Mouse (Mus musculus) thymus, postnatal 0 days (tissue): ENCODE data around the gene Mtor. TPM values are rescaled to one million over a fixed set of nuclear protein-coding genes. Genes with fewer than 3 reads are reported as not detected.

ENCODE experiments used
- DNase-seq: peaks from one replicate; pipeline ENCODE4 v3.0.0-alpha.2; 2015; ENCODE audit warnings: low spot score
- polyA plus RNA-seq: library from polyadenylated mRNA; unstranded; fragments of >200 nt; fragmentation: Nextera tagmentation; extraction: Ambion mirVana; gene quantifications from 2 replicates; pipeline ENCODE4 v1.2.1, GENCODE M21; 2015

The Mtor gene
- polyA plus RNA-seq, 1 experiment from 2014 or later, result 23.1 TPM

- DNase-seq, result no peak
These were observed 81.9 kb downstream of the Mtor start for GRCm38 (mm10) chr4:148530351-148530750.

- DNase-seq, result no peak
These were observed 82.4 kb downstream of the Mtor start for GRCm38 (mm10) chr4:148530778-148531177.

- DNase-seq, result no peak
These were observed 82.9 kb downstream of the Mtor start for GRCm38 (mm10) chr4:148531341-148531740.

- DNase-seq, result no peak
These were observed 84.1 kb downstream of the Mtor start for GRCm38 (mm10) chr4:148532516-148532915.

- DNase-seq, result no peak
These were observed 85.4 kb downstream of the Mtor start for GRCm38 (mm10) chr4:148533613-148534328.

- DNase-seq, result no peak
These were observed 87.5 kb downstream of the Mtor start for GRCm38 (mm10) chr4:148535876-148536275.

- no peak for DNase-seq
These were observed 100.7 kb downstream of the Mtor start for GRCm38 (mm10) chr4:148549106-148549505.

- DNase-seq, result no peak
These were observed 109.4 kb downstream of the Mtor start for GRCm38 (mm10) chr4:148557766-148558165.

GRCm38 (mm10) chr4:148558297-148559000 is 110.0 kb downstream of the Mtor start, which contains the start of gene Exosc10:
Gene Exosc10, plus strand, starts transcription at chr4:148558429.
- peak; percentile 94 for DNase-seq

GRCm38 (mm10) chr4:148562676-148563075 is 114.3 kb downstream of the Mtor start:
- no peak for DNase-seq

GRCm38 (mm10) chr4:148563595-148563994 is 115.2 kb downstream of the Mtor start:
- no peak for DNase-seq

GRCm38 (mm10) chr4:148570138-148570537 is 121.7 kb downstream of the Mtor start:
- DNase-seq, result no peak

- DNase-seq, result no peak
These were observed 122.4 kb downstream of the Mtor start for GRCm38 (mm10) chr4:148570693-148571295.

- no peak for DNase-seq
These were observed 124.8 kb downstream of the Mtor start for GRCm38 (mm10) chr4:148573222-148573621.

GRCm38 (mm10) chr4:148580765-148581164 is 132.4 kb downstream of the Mtor start:
- DNase-seq, result no peak

- DNase-seq, result no peak
These were observed 133.0 kb downstream of the Mtor start for GRCm38 (mm10) chr4:148581422-148581821.

- no peak for DNase-seq
These were observed 134.8 kb downstream of the Mtor start for GRCm38 (mm10) chr4:148583257-148583656.

- DNase-seq, result no peak
These were observed 138.2 kb downstream of the Mtor start for GRCm38 (mm10) chr4:148586648-148587047.

- DNase-seq, result no peak
These were observed 140.4 kb downstream of the Mtor start for GRCm38 (mm10) chr4:148588793-148589192.

- DNase-seq, result no peak
These were observed 141.2 kb downstream of the Mtor start for GRCm38 (mm10) chr4:148589565-148589964.

- peak; percentile 21 for DNase-seq
These were observed 142.2 kb downstream of the Mtor start for GRCm38 (mm10) chr4:148590421-148591170.
